Mouse (Mus musculus): Measurements from ENCODE around the gene Arhgdig. TPM values are rescaled to one million over a fixed set of nuclear protein-coding genes. Genes with fewer than 3 reads are reported as not detected.

Arhgdig gene
- polyA plus RNA-seq, 1 experiment from 2014 or later, result 9.3 TPM

GRCm38 (mm10) chr17:26162736-26163135 lies 44.9 kb downstream of the Arhgdig start:
- WGBS, result 88% methylated on average over 1 of the region's 1 CpGs
- Histone ChIP-seq H3K9me3 (replicated peaks) (no peaks in the 10 kb centered on the region), H3K4me3 (replicated peaks) (no peak overlapping the region), H3K36me3 (no peaks in the 10 kb centered on the region), H3K4me1 (peaks cover 3% of the 10 kb centered on the region; the same call in 1 of the 2 replicates), H3K4me2 (no peak overlapping the region), H3K27ac (no peak overlapping the region), H3K9ac (no peak overlapping the region), H3K27me3 (no peaks in the 10 kb centered on the region)
- no peak for ATAC-seq (replicated peaks; ENCODE audit: low FRiP score)

GRCm38 (mm10) chr17:26151886-26152630 lies 55.5 kb downstream of the Arhgdig start:
- no peak overlapping the region for H3K4me3 ChIP-seq (replicated peaks)
- no peaks in the 10 kb centered on the region for H3K27me3 ChIP-seq
- no peaks in the 10 kb centered on the region for H3K4me1 ChIP-seq
- no peak overlapping the region for H3K4me2 ChIP-seq
- WGBS, result 90% methylated on average over 2 of the region's 2 CpGs
- ATAC-seq (replicated peaks; ENCODE audit: low FRiP score), result no peak
- no peak overlapping the region for H3K9ac ChIP-seq
- H3K36me3 ChIP-seq, result peaks cover 84% of the 10 kb centered on the region
- no peak overlapping the region for H3K27ac ChIP-seq
- no peaks in the 10 kb centered on the region for H3K9me3 ChIP-seq (replicated peaks)

Other genes starting within 250 kb of the Arhgdig start
- gene Capn15, start 222.0 kb downstream of the Arhgdig start, polyA plus RNA-seq (2015; fragmentation: Nextera tagmentation; extraction: Ambion mirVana), result 22.7 and 31.6 TPM in 2 replicates
- gene Rab11fip3, start 138.2 kb downstream of the Arhgdig start, polyA plus RNA-seq (2015; fragmentation: Nextera tagmentation; extraction: Ambion mirVana), result 29.1 and 30.2 TPM in 2 replicates
- gene Decr2, start 117.4 kb downstream of the Arhgdig start, polyA plus RNA-seq (2015; fragmentation: Nextera tagmentation; extraction: Ambion mirVana), result 42.9 and 45.7 TPM in 2 replicates
- gene Nme4, start 112.2 kb downstream of the Arhgdig start, polyA plus RNA-seq (2015; fragmentation: Nextera tagmentation; extraction: Ambion mirVana), result 101 and 103 TPM in 2 replicates
- 3.8 and 5.1 TPM in 2 replicates for gene Tmem8, start 94.5 kb downstream of the Arhgdig start, polyA plus RNA-seq (2015; fragmentation: Nextera tagmentation; extraction: Ambion mirVana)
- 207 and 218 TPM in 2 replicates for gene Mrpl28, start 84.3 kb downstream of the Arhgdig start, polyA plus RNA-seq (2015; fragmentation: Nextera tagmentation; extraction: Ambion mirVana)
- gene Axin1, start 69.1 kb downstream of the Arhgdig start, polyA plus RNA-seq (2015; fragmentation: Nextera tagmentation; extraction: Ambion mirVana), result 8.0 and 9.4 TPM in 2 replicates
- 0.55 and 0.67 TPM in 2 replicates for gene Pdia2, start 8.7 kb downstream of the Arhgdig start, polyA plus RNA-seq (2015; fragmentation: Nextera tagmentation; extraction: Ambion mirVana)
- 9.2 and 9.4 TPM in 2 replicates for gene Rgs11, start 4.8 kb downstream of the Arhgdig start, polyA plus RNA-seq (2015; fragmentation: Nextera tagmentation; extraction: Ambion mirVana)
- 49.6 and 52.7 TPM in 2 replicates for gene Fam234a, start 36.5 kb upstream of the Arhgdig start, polyA plus RNA-seq (2015; fragmentation: Nextera tagmentation; extraction: Ambion mirVana)
- 106 and 110 TPM in 2 replicates for gene Luc7l, start 45.1 kb upstream of the Arhgdig start, polyA plus RNA-seq (2015; fragmentation: Nextera tagmentation; extraction: Ambion mirVana)
- gene Neurl1b, start 207.0 kb upstream of the Arhgdig start, polyA plus RNA-seq (2015; fragmentation: Nextera tagmentation; extraction: Ambion mirVana), result 1.3 and 1.7 TPM in 2 replicates

Data from kidney, embryonic 15.5 days (tissue).